Mouse (Mus musculus) brown adipose tissue, adult 24 weeks (tissue): ENCODE data around the gene Arhgef2. TPM values are rescaled to one million over a fixed set of nuclear protein-coding genes. Genes with fewer than 3 reads are reported as not detected.
"Not testable (repeated sequence)": the region's sequence is repeated elsewhere in the genome, so short reads cannot be mapped to it uniquely, and the experiment has no call there.

Experiments
- H3K27ac ChIP-seq: fragments of 200-500 bp; replicated peaks from 2 replicates; pipeline ENCODE4 v1.5.1; 2012; ENCODE audit warnings: low read depth, mild to moderate bottlenecking, low read length
- H3K4me1 ChIP-seq: fragments of 200-500 bp; 2 replicates; pipeline ENCODE4 v1.6.1; 2012; ENCODE audit warnings: low read length, mixed read lengths; ENCODE audit not compliant: control insufficient read depth, insufficient read depth, insufficient read length
- H3K4me3 ChIP-seq: fragments of 200-500 bp; 2 replicates; pipeline ENCODE4 v1.5.1; 2012; ENCODE audit warnings: low read depth, mild to moderate bottlenecking, low read length, moderate library complexity; ENCODE audit not compliant: insufficient read depth
- polyA plus RNA-seq: library from polyadenylated mRNA; stranded (reverse); fragments of >200 nt; gene quantifications from 2 replicates; pipeline ENCODE4 v1.2.4, GENCODE M21; 2012; ENCODE audit not compliant: missing spikeins, insufficient read depth, insufficient read length

Arhgef2 gene
- polyA plus RNA-seq, 1 experiment, result 13.7 TPM

GRCm38 (mm10) chr3:88575540-88575939 lies 30.2 kb upstream of the Arhgef2 start, which contains the start of gene Ssr2:
TSS of gene Ssr2 (plus strand) at chr3:88575876.
- Histone ChIP-seq H3K4me3 (no peak within 1 kb of the TSS), H3K27ac (no peak within 1 kb of the TSS), H3K4me1 (no peaks in the 10 kb centered on the region)

GRCm38 (mm10) chr3:88577846-88578245 lies 27.9 kb upstream of the Arhgef2 start:
- H3K27ac ChIP-seq, H3K4me1 ChIP-seq: not testable (repeated sequence)

GRCm38 (mm10) chr3:88578498-88579424 lies 27.0 kb upstream of the Arhgef2 start:
- peak overlapping the region; percentile 29; the same call in 1 of the 2 replicates for H3K27ac ChIP-seq
- H3K4me3 ChIP-seq, result peak overlapping the region; percentile 86
- no peaks in the 10 kb centered on the region for H3K4me1 ChIP-seq

More at GRCm38 (mm10) chr3:88577846-88578245, 27.9 kb upstream of the Arhgef2 start:
- not testable (repeated sequence) for H3K4me3 ChIP-seq

GRCm38 (mm10) chr3:88579454-88580117 lies 26.2 kb upstream of the Arhgef2 start:
- Histone ChIP-seq H3K4me1 (no peaks in the 10 kb centered on the region), H3K27ac (peak overlapping the region; percentile 80), H3K4me3 (peak overlapping the region; percentile 86)

GRCm38 (mm10) chr3:88585769-88586168 lies 20.0 kb upstream of the Arhgef2 start:
- no peak overlapping the region for H3K4me3 ChIP-seq
- H3K4me1 ChIP-seq, result no peaks in the 10 kb centered on the region
- H3K27ac ChIP-seq, result no peak overlapping the region

GRCm38 (mm10) chr3:88586640-88587039 lies 19.1 kb upstream of the Arhgef2 start:
- H3K4me1 ChIP-seq, result no peaks in the 10 kb centered on the region
- no peak overlapping the region for H3K4me3 ChIP-seq
- H3K27ac ChIP-seq, result no peak overlapping the region

GRCm38 (mm10) chr3:88590246-88590645 lies 15.5 kb upstream of the Arhgef2 start:
- Histone ChIP-seq H3K4me3 (no peak overlapping the region), H3K27ac (no peak overlapping the region)

GRCm38 (mm10) chr3:88591044-88591443 lies 14.7 kb upstream of the Arhgef2 start:
- H3K27ac ChIP-seq, result no peak overlapping the region
- no peak overlapping the region for H3K4me3 ChIP-seq
- peaks cover 7% of the 10 kb centered on the region; the same call in 1 of the 2 replicates for H3K4me1 ChIP-seq

More at GRCm38 (mm10) chr3:88590246-88590645, 15.5 kb upstream of the Arhgef2 start:
- H3K4me1 ChIP-seq, result peaks cover 7% of the 10 kb centered on the region; the same call in 1 of the 2 replicates

GRCm38 (mm10) chr3:88591950-88592731 lies 13.6 kb upstream of the Arhgef2 start:
- peak overlapping the region; percentile 60 for H3K4me3 ChIP-seq
- H3K4me1 ChIP-seq, result peaks cover 7% of the 10 kb centered on the region; the same call in 1 of the 2 replicates
- H3K27ac ChIP-seq, result peak overlapping the region; percentile 18

GRCm38 (mm10) chr3:88592942-88593576 lies 12.7 kb upstream of the Arhgef2 start:
- Histone ChIP-seq H3K4me1 (peaks cover 7% of the 10 kb centered on the region; the same call in 1 of the 2 replicates), H3K4me3 (no peak overlapping the region), H3K27ac (no peak overlapping the region)

- peaks cover 7% of the 10 kb centered on the region; the same call in 1 of the 2 replicates for H3K4me1 ChIP-seq
- no peak overlapping the region for H3K27ac ChIP-seq
- no peak overlapping the region for H3K4me3 ChIP-seq
Observed at GRCm38 (mm10) chr3:88593893-88594580, 11.7 kb upstream of the Arhgef2 start.

- H3K4me1 ChIP-seq, H3K4me3 ChIP-seq, H3K27ac ChIP-seq: not testable (repeated sequence)
Observed at GRCm38 (mm10) chr3:88596547-88596946, 9.2 kb upstream of the Arhgef2 start.

GRCm38 (mm10) chr3:88602466-88602865 lies 3.3 kb upstream of the Arhgef2 start:
- no peaks in the 10 kb centered on the region for H3K4me1 ChIP-seq
- no peak overlapping the region for H3K4me3 ChIP-seq
- no peak overlapping the region for H3K27ac ChIP-seq

GRCm38 (mm10) chr3:88603714-88604161 lies 2.0 kb upstream of the Arhgef2 start:
- peak overlapping the region; percentile 77; the same call in 1 of the 2 replicates for H3K27ac ChIP-seq
- peaks cover 4% of the 10 kb centered on the region; the same call in 1 of the 2 replicates for H3K4me1 ChIP-seq

More at GRCm38 (mm10) chr3:88603714-88604161, 2.0 kb upstream of the Arhgef2 start:
- no peak overlapping the region for H3K4me3 ChIP-seq
